Mouse (Mus musculus): Measurements from ENCODE around the gene Gpx2. TPM values are rescaled to one million over a fixed set of nuclear protein-coding genes. Genes with fewer than 3 reads are reported as not detected.

Gpx2 gene
- polyA plus RNA-seq, 1 experiment from 2014 or later, result not detected

GRCm38 (mm10) chr12:76822651-76823041 lies 27.3 kb upstream of the Gpx2 start, which contains the start of gene Rab15:
Gene Rab15 (minus strand): TSS chr12:76822908.
- H3K27me3 ChIP-seq (replicated peaks; ENCODE audit: control insufficient read depth, insufficient read depth, low read length), result peaks cover 67% of the 10 kb centered on the region
- ATAC-seq (replicated peaks; ENCODE audit: low FRiP score), result 0 out of 2 replicates have a peak, but pooled peaks have one; percentile 47
- H3K4me1 ChIP-seq (replicated peaks; ENCODE audit: control insufficient read depth, insufficient read depth, low read length), result no peaks in the 10 kb centered on the region; the same call in 1 of the 2 replicates
- no peak for DNase-seq (ENCODE audit: low spot score)
- no peaks in the 10 kb centered on the region for H3K36me3 ChIP-seq (ENCODE audit: control insufficient read depth, insufficient read depth, low read length)
- peak within 1 kb of the TSS; percentile 57 for H3K9ac ChIP-seq (ENCODE audit: low read depth, low read length)
- H3K9me3 ChIP-seq (ENCODE audit: control insufficient read depth, low read length), result no peaks in the 10 kb centered on the region
- WGBS, result 5% methylated on average over 17 of the region's 17 CpGs
- H3K27ac ChIP-seq (ENCODE audit: low read depth, low read length), result no peak within 1 kb of the TSS
- peak within 1 kb of the TSS; percentile 97 for H3K4me2 ChIP-seq
- H3K4me3 ChIP-seq (ENCODE audit: low read depth, low read length), result peak within 1 kb of the TSS; percentile 61

GRCm38 (mm10) chr12:76822002-76822650 lies 26.8 kb upstream of the Gpx2 start:
- DNase-seq (ENCODE audit: low spot score), result peak; percentile 59
- Histone ChIP-seq H3K9me3 (ENCODE audit: control insufficient read depth, low read length) (no peaks in the 10 kb centered on the region), H3K27me3 (replicated peaks; ENCODE audit: control insufficient read depth, insufficient read depth, low read length) (peaks cover 67% of the 10 kb centered on the region), H3K4me1 (replicated peaks; ENCODE audit: control insufficient read depth, insufficient read depth, low read length) (no peaks in the 10 kb centered on the region; the same call in 1 of the 2 replicates), H3K36me3 (ENCODE audit: control insufficient read depth, insufficient read depth, low read length) (no peaks in the 10 kb centered on the region), H3K4me3 (ENCODE audit: low read depth, low read length) (peak overlapping the region; percentile 61), H3K27ac (ENCODE audit: low read depth, low read length) (no peak overlapping the region), H3K9ac (ENCODE audit: low read depth, low read length) (peak overlapping the region; percentile 57), H3K4me2 (peak overlapping the region; percentile 97)
- 1% methylated on average over 65 of the region's 66 CpGs for WGBS
- ATAC-seq (replicated peaks; ENCODE audit: low FRiP score), result peak; percentile 51

GRCm38 (mm10) chr12:76820615-76821014 lies 25.3 kb upstream of the Gpx2 start:
- DNase-seq (ENCODE audit: low spot score) (no peak), ATAC-seq (replicated peaks; ENCODE audit: low FRiP score) (no peak)
- no peak overlapping the region for H3K9ac ChIP-seq (ENCODE audit: low read depth, low read length)
- H3K36me3 ChIP-seq (ENCODE audit: control insufficient read depth, insufficient read depth, low read length), result no peaks in the 10 kb centered on the region
- H3K4me1 ChIP-seq (replicated peaks; ENCODE audit: control insufficient read depth, insufficient read depth, low read length), result no peaks in the 10 kb centered on the region; the same call in 1 of the 2 replicates
- H3K9me3 ChIP-seq (ENCODE audit: control insufficient read depth, low read length), result no peaks in the 10 kb centered on the region
- no peak overlapping the region for H3K27ac ChIP-seq (ENCODE audit: low read depth, low read length)
- peaks cover 62% of the 10 kb centered on the region for H3K27me3 ChIP-seq (replicated peaks; ENCODE audit: control insufficient read depth, insufficient read depth, low read length)
- no peak overlapping the region for H3K4me2 ChIP-seq
- WGBS, result 51% methylated on average over 4 of the region's 4 CpGs
- no peak overlapping the region for H3K4me3 ChIP-seq (ENCODE audit: low read depth, low read length)

- DNase-seq (ENCODE audit: low spot score), result no peak
- H3K27ac ChIP-seq (ENCODE audit: low read depth, low read length), result no peak overlapping the region
- 74% methylated on average over 6 of the region's 6 CpGs for WGBS
- H3K4me3 ChIP-seq (ENCODE audit: low read depth, low read length), result no peak overlapping the region
- H3K27me3 ChIP-seq (replicated peaks; ENCODE audit: control insufficient read depth, insufficient read depth, low read length), result peaks cover 59% of the 10 kb centered on the region
- no peak overlapping the region for H3K4me2 ChIP-seq
- H3K36me3 ChIP-seq (ENCODE audit: control insufficient read depth, insufficient read depth, low read length), result no peaks in the 10 kb centered on the region
- no peak for ATAC-seq (replicated peaks; ENCODE audit: low FRiP score)
- no peaks in the 10 kb centered on the region; the same call in 1 of the 2 replicates for H3K4me1 ChIP-seq (replicated peaks; ENCODE audit: control insufficient read depth, insufficient read depth, low read length)
- H3K9ac ChIP-seq (ENCODE audit: low read depth, low read length), result no peak overlapping the region
- no peaks in the 10 kb centered on the region for H3K9me3 ChIP-seq (ENCODE audit: control insufficient read depth, low read length)
Measured at GRCm38 (mm10) chr12:76819816-76820215, 24.5 kb upstream of the Gpx2 start.

- no peaks in the 10 kb centered on the region; the same call in 1 of the 2 replicates for H3K4me1 ChIP-seq (replicated peaks; ENCODE audit: control insufficient read depth, insufficient read depth, low read length)
- no peak overlapping the region for H3K4me3 ChIP-seq (ENCODE audit: low read depth, low read length)
- ATAC-seq (replicated peaks; ENCODE audit: low FRiP score), result no peak
- H3K27ac ChIP-seq (ENCODE audit: low read depth, low read length), result no peak overlapping the region
- H3K9me3 ChIP-seq (ENCODE audit: control insufficient read depth, low read length), result no peaks in the 10 kb centered on the region
- no peak overlapping the region for H3K9ac ChIP-seq (ENCODE audit: low read depth, low read length)
- 78% methylated on average over 9 of the region's 9 CpGs for WGBS
- peaks cover 53% of the 10 kb centered on the region for H3K27me3 ChIP-seq (replicated peaks; ENCODE audit: control insufficient read depth, insufficient read depth, low read length)
- H3K36me3 ChIP-seq (ENCODE audit: control insufficient read depth, insufficient read depth, low read length), result no peaks in the 10 kb centered on the region
- no peak for DNase-seq (ENCODE audit: low spot score)
- H3K4me2 ChIP-seq, result no peak overlapping the region
Measured at GRCm38 (mm10) chr12:76818908-76819307, 23.6 kb upstream of the Gpx2 start.

- H3K4me1 ChIP-seq (replicated peaks; ENCODE audit: control insufficient read depth, insufficient read depth, low read length), result no peaks in the 10 kb centered on the region; the same call in 1 of the 2 replicates
- H3K36me3 ChIP-seq (ENCODE audit: control insufficient read depth, insufficient read depth, low read length), result no peaks in the 10 kb centered on the region
- H3K27me3 ChIP-seq (replicated peaks; ENCODE audit: control insufficient read depth, insufficient read depth, low read length), result peaks cover 46% of the 10 kb centered on the region
- H3K4me2 ChIP-seq, result no peak overlapping the region
- H3K9me3 ChIP-seq (ENCODE audit: control insufficient read depth, low read length), result no peaks in the 10 kb centered on the region
- no peak overlapping the region for H3K4me3 ChIP-seq (ENCODE audit: low read depth, low read length)
- H3K27ac ChIP-seq (ENCODE audit: low read depth, low read length), result no peak overlapping the region
- ATAC-seq (replicated peaks; ENCODE audit: low FRiP score) (no peak), DNase-seq (ENCODE audit: low spot score) (no peak)
- 59% methylated on average over 4 of the region's 4 CpGs for WGBS
- H3K9ac ChIP-seq (ENCODE audit: low read depth, low read length), result no peak overlapping the region
Measured at GRCm38 (mm10) chr12:76818120-76818519, 22.8 kb upstream of the Gpx2 start.

GRCm38 (mm10) chr12:76817176-76817575 lies 21.8 kb upstream of the Gpx2 start:
- peaks cover 37% of the 10 kb centered on the region for H3K27me3 ChIP-seq (replicated peaks; ENCODE audit: control insufficient read depth, insufficient read depth, low read length)
- 54% methylated on average over 4 of the region's 4 CpGs for WGBS

GRCm38 (mm10) chr12:76816720-76817119 lies 21.4 kb upstream of the Gpx2 start:
- H3K4me2 ChIP-seq, result no peak overlapping the region
- no peaks in the 10 kb centered on the region for H3K9me3 ChIP-seq (ENCODE audit: control insufficient read depth, low read length)
- H3K27me3 ChIP-seq (replicated peaks; ENCODE audit: control insufficient read depth, insufficient read depth, low read length), result peaks cover 32% of the 10 kb centered on the region
- H3K4me3 ChIP-seq (ENCODE audit: low read depth, low read length), result no peak overlapping the region
- 42% methylated on average over 4 of the region's 4 CpGs for WGBS
- H3K4me1 ChIP-seq (replicated peaks; ENCODE audit: control insufficient read depth, insufficient read depth, low read length), result no peaks in the 10 kb centered on the region
- DNase-seq (ENCODE audit: low spot score) (no peak), ATAC-seq (replicated peaks; ENCODE audit: low FRiP score) (no peak)
- no peak overlapping the region for H3K27ac ChIP-seq (ENCODE audit: low read depth, low read length)
- H3K36me3 ChIP-seq (ENCODE audit: control insufficient read depth, insufficient read depth, low read length), result no peaks in the 10 kb centered on the region
- H3K9ac ChIP-seq (ENCODE audit: low read depth, low read length), result no peak overlapping the region

More at GRCm38 (mm10) chr12:76817176-76817575, 21.8 kb upstream of the Gpx2 start:
- Histone ChIP-seq H3K27ac (ENCODE audit: low read depth, low read length) (no peak overlapping the region), H3K36me3 (ENCODE audit: control insufficient read depth, insufficient read depth, low read length) (no peaks in the 10 kb centered on the region), H3K9me3 (ENCODE audit: control insufficient read depth, low read length) (no peaks in the 10 kb centered on the region), H3K9ac (ENCODE audit: low read depth, low read length) (no peak overlapping the region), H3K4me3 (ENCODE audit: low read depth, low read length) (no peak overlapping the region), H3K4me2 (no peak overlapping the region), H3K4me1 (replicated peaks; ENCODE audit: control insufficient read depth, insufficient read depth, low read length) (no peaks in the 10 kb centered on the region; the same call in 1 of the 2 replicates)
- ATAC-seq (replicated peaks; ENCODE audit: low FRiP score) (no peak), DNase-seq (ENCODE audit: low spot score) (no peak)

GRCm38 (mm10) chr12:76814120-76814519 lies 18.8 kb upstream of the Gpx2 start:
- H3K27ac ChIP-seq (ENCODE audit: low read depth, low read length), result no peak overlapping the region
- 78% methylated on average over 2 of the region's 2 CpGs for WGBS
- H3K4me2 ChIP-seq, result no peak overlapping the region
- H3K9me3 ChIP-seq (ENCODE audit: control insufficient read depth, low read length), result no peaks in the 10 kb centered on the region
- H3K4me1 ChIP-seq (replicated peaks; ENCODE audit: control insufficient read depth, insufficient read depth, low read length), result no peaks in the 10 kb centered on the region
- no peak overlapping the region for H3K4me3 ChIP-seq (ENCODE audit: low read depth, low read length)
- H3K9ac ChIP-seq (ENCODE audit: low read depth, low read length), result no peak overlapping the region
- peaks cover 8% of the 10 kb centered on the region; the same call in 1 of the 2 replicates for H3K27me3 ChIP-seq (replicated peaks; ENCODE audit: control insufficient read depth, insufficient read depth, low read length)
- H3K36me3 ChIP-seq (ENCODE audit: control insufficient read depth, insufficient read depth, low read length), result no peaks in the 10 kb centered on the region
- ATAC-seq (replicated peaks; ENCODE audit: low FRiP score), result no peak
- DNase-seq (ENCODE audit: low spot score), result no peak

All from liver, embryonic 11.5 days (tissue).